Mouse (Mus musculus): ENCODE results near the gene Rnf24.

Rnf24 gene

DNA sequence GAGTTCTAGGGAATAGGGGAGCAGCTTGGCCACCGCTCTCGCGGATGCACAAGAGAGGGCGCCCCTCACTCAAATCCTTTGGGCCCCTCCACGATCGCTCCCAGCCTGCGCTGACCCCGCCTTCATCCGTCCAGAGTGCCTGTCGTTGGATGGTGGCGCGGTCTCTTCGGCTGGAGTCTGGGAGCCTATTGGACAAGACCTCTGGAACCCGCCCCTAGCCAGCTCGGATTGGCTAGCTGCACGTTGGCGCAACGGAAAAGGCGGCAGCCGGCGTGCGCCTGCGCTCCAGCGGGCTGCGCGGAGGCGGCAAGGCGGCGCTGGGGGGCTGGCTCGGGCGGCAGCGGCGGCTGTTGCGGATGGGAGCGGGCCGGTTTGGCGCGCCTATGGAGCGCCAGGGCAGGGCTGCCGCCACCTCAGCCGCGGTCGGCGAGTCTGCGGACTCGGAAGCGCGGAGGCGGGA is 90.4 kb downstream of the Rnf24 start, which contains the start of gene Pank2:
TSS of gene Pank2 (plus strand) at position 283 of the 460 bp plus-strand sequence.
- DNase-seq: peak; percentile 99

- no peak for DNase-seq
Measured at GRCm38 (mm10) chr2:131261481-131262212, 91.0 kb downstream of the Rnf24 start.

GRCm38 (mm10) chr2:131260544-131261307 is 92.0 kb downstream of the Rnf24 start:
- no peak for DNase-seq

DNA sequence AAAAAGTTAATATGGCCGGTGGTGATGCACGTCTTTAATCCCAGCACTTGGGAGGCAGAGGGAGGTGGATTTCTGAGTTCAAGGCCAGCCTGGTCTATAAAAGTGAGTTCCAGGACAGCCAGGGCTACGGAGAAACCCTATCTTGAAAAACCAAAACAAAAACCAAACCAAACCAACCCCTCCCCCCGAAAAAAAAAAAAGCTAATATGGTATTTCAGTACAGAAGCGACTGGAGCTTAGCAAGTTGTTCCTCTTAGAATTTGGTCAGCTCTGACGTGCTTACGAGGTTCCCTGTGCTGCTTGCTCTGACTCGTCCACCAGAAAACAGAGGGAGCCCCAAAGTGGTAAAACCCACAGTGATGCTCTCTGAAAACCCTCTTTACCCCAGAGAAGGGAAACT is 94.0 kb downstream of the Rnf24 start:
- no peak for DNase-seq

DNA sequence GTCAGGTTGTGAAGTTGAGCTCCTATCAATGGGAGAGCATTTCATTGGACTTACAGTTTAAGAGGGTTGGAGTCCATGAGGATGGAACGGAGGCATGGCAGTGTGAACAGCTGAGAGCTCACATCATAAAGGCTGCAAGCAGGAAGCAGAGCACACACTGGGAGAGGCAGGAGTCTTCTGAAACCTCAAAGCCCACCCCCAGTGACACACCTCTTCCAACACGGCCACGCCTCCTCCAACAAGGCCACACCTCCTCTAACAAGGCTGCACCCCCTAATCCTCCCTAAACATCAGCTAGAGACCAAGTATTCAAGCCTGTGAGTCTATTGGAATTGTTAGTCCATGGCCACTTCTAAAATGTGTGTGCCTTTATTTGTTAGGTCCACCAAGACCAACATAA is 97.0 kb downstream of the Rnf24 start:
- DNase-seq: no peak

DNA sequence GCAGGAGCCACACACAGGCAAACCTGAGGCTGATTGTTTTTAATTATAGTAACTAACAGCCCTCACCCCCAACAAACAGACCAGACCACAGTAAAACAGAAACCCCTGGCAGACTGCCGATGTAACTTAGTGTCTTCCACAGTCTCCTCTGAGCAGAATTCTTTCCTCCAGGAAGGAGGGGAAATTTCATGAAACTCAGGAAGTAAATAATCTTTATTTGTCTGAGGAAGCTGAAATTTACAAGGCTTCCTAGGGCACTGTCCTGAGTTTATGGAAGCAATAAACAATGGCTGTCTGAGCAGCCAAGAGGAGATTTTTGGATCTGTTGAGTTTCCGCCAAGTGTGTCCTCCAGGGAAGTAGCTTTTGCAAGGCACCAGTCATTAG is 98.4 kb downstream of the Rnf24 start:
- DNase-seq: peak; percentile 72

DNA sequence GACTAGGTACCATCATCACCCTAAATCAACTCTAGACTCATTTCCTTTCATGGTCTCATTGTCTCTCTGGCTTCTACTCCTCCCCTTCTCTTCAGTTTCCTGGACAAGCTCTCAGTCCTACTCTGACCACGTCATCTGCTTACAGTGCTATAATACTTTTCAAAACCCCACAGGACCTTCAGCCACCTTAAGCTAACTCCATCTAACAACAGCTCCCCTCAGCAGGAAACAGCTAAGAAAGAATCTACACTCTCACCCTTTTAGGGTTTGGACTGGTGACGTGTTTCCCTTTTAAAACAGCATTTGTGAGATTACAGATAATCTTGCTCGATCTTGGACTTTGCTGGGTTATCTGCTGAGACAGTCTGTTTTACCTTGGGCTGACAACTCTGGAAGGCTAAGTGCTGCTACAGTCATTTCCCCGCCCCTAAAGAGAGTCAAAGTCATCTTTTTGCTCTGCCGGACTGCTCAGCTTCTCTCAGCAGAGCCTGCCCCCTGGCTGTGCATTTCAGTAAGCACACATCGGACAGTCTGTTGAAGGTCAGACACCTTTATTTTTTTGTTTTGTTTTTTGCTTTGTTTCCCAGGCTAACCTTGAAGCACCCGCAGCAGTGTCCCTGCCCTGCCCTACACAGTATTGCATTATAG is 98.9 kb downstream of the Rnf24 start:
- peak; percentile 89 for DNase-seq
